Mouse (Mus musculus) thymus, adult 2 months (tissue): ENCODE measurements at regions not wholly inside any gene's neighbourhood (a gene's known extent, or its start where the extent isn't known, plus 50 kb on each side); places are given as distances from the start of the nearest gene placed in this dataset.

Experiments used
- DNase-seq: peaks from one replicate; pipeline ENCODE4 v3.0.0; 2021
- H3K27ac ChIP-seq: fragments of 200-500 bp; 2 replicates; pipeline ENCODE4 v1.5.1; 2012; ENCODE audit warnings: low read length, control low read depth; ENCODE audit not compliant: control insufficient read depth, insufficient read depth
- H3K27me3 ChIP-seq: fragments of 200-500 bp; 2 replicates; pipeline ENCODE4 v1.6.1; 2012; ENCODE audit warnings: mild to moderate bottlenecking, low read length, moderate library complexity, mixed read lengths; ENCODE audit not compliant: control insufficient read depth, insufficient read depth
- H3K36me3 ChIP-seq: fragments of 200-500 bp; 2 replicates; pipeline ENCODE4 v1.6.1; 2012; ENCODE audit warnings: mild to moderate bottlenecking, low read length, moderate library complexity; ENCODE audit not compliant: control insufficient read depth, insufficient read depth
- H3K4me1 ChIP-seq: fragments of 200-500 bp; replicated peaks from 2 replicates; pipeline ENCODE4 v1.6.1; 2012; ENCODE audit warnings: low read length; ENCODE audit not compliant: control insufficient read depth, insufficient read depth
- H3K4me3 ChIP-seq: fragments of 200-500 bp; 2 replicates; pipeline ENCODE4 v1.5.1; 2012; ENCODE audit warnings: mild to moderate bottlenecking, low read length, control low read depth, moderate library complexity; ENCODE audit not compliant: control insufficient read depth, insufficient read depth
- CTCF ChIP-seq: fragments of 200-500 bp; IDR thresholded peaks from 2 replicates; pipeline ENCODE4 v1.5.1; 2012; ENCODE audit warnings: mild to moderate bottlenecking, control low read depth, low read length, moderate library complexity, borderline replicate concordance; ENCODE audit not compliant: control insufficient read depth, poor library complexity, insufficient read depth; ENCODE audit errors: extremely low read depth
- POLR2A ChIP-seq: fragments of 200-500 bp; IDR thresholded peaks from 2 replicates; pipeline ENCODE4 v1.6.1; 2012; ENCODE audit warnings: mild to moderate bottlenecking, low read length, control low read depth, moderate library complexity; ENCODE audit not compliant: control insufficient read depth, poor library complexity, insufficient read depth; ENCODE audit errors: extremely low read depth
- WGBS: fragments of 180-500 bp; shearing (Covaris S2); methylation state at CpG from one replicate; pipeline ENCODE4 v1.1.7; 2018; 5-methylcytosine and 5-hydroxymethylcytosine counted together

GRCm38 (mm10) chr8:96128329-96128728, 240.0 kb upstream of the Got2 start:
- DNase-seq: no peak
- H3K36me3 ChIP-seq: no peaks in the 10 kb centered on the region
- H3K27me3 ChIP-seq: no peaks in the 10 kb centered on the region
- 79% methylated on average over 2 of the region's 2 CpGs for WGBS
- no peak overlapping the region for H3K4me3 ChIP-seq
- no peak overlapping the region for H3K27ac ChIP-seq
- TF ChIP-seq POLR2A (no peak), CTCF (no peak)
- no peaks in the 10 kb centered on the region for H3K4me1 ChIP-seq

GRCm38 (mm10) chr8:96100817-96101216, 212.5 kb upstream of the Got2 start:
- no peak overlapping the region for H3K27ac ChIP-seq
- no peaks in the 10 kb centered on the region for H3K27me3 ChIP-seq
- no peaks in the 10 kb centered on the region for H3K36me3 ChIP-seq
- DNase-seq: no peak
- WGBS: 88% methylated on average over 5 of the region's 5 CpGs
- TF ChIP-seq CTCF: no peak
- TF ChIP-seq POLR2A: no peak
- H3K4me1 ChIP-seq: no peaks in the 10 kb centered on the region
- H3K4me3 ChIP-seq: no peak overlapping the region

GRCm38 (mm10) chr8:96092931-96093330, 204.6 kb upstream of the Got2 start:
- H3K27me3 ChIP-seq: no peaks in the 10 kb centered on the region
- TF ChIP-seq POLR2A (no peak), CTCF (no peak)
- 92% methylated on average over 3 of the region's 3 CpGs for WGBS

GRCm38 (mm10) chr8:96090231-96090630, 201.9 kb upstream of the Got2 start:
- no peaks in the 10 kb centered on the region for H3K4me1 ChIP-seq
- DNase-seq: no peak
- no peaks in the 10 kb centered on the region for H3K27me3 ChIP-seq
- no peak overlapping the region for H3K4me3 ChIP-seq
- H3K36me3 ChIP-seq: no peaks in the 10 kb centered on the region
- TF ChIP-seq POLR2A (no peak), CTCF (no peak)
- H3K27ac ChIP-seq: no peak overlapping the region
- 74% methylated on average over 1 of the region's 1 CpGs for WGBS

More at GRCm38 (mm10) chr8:96092931-96093330, 204.6 kb upstream of the Got2 start:
- H3K4me1 ChIP-seq: no peaks in the 10 kb centered on the region
- H3K4me3 ChIP-seq: no peak overlapping the region
- no peak for DNase-seq
- no peak overlapping the region for H3K27ac ChIP-seq
- H3K36me3 ChIP-seq: no peaks in the 10 kb centered on the region

- TF ChIP-seq CTCF: no peak
- no peak for TF ChIP-seq POLR2A
- Histone ChIP-seq H3K4me1 (no peaks in the 10 kb centered on the region), H3K4me3 (no peak overlapping the region), H3K27ac (no peak overlapping the region), H3K36me3 (no peaks in the 10 kb centered on the region), H3K27me3 (no peaks in the 10 kb centered on the region)
- no peak for DNase-seq
- WGBS: 88% methylated on average over 5 of the region's 5 CpGs
Measured at GRCm38 (mm10) chr8:96068306-96068705, 180.0 kb upstream of the Got2 start.

- H3K4me3 ChIP-seq: no peak overlapping the region
- TF ChIP-seq CTCF (no peak), POLR2A (no peak)
- H3K4me1 ChIP-seq: no peaks in the 10 kb centered on the region
- 88% methylated on average over 3 of the region's 3 CpGs for WGBS
- no peaks in the 10 kb centered on the region for H3K27me3 ChIP-seq
- H3K27ac ChIP-seq: no peak overlapping the region
- DNase-seq: no peak
- no peaks in the 10 kb centered on the region for H3K36me3 ChIP-seq
Measured at GRCm38 (mm10) chr8:96047686-96048085, 159.3 kb upstream of the Got2 start.

- no peak overlapping the region for H3K27ac ChIP-seq
- no peak overlapping the region for H3K4me3 ChIP-seq
- no peak for DNase-seq
- 24% methylated on average over 5 of the region's 5 CpGs for WGBS
- TF ChIP-seq POLR2A (no peak), CTCF (no peak)
- no peaks in the 10 kb centered on the region for H3K27me3 ChIP-seq
- H3K4me1 ChIP-seq: no peaks in the 10 kb centered on the region
- H3K36me3 ChIP-seq: no peaks in the 10 kb centered on the region
Measured at GRCm38 (mm10) chr8:96042335-96042734, 154.0 kb upstream of the Got2 start.
